Mouse (Mus musculus): Measurements from ENCODE around the gene Saxo1. TPM values are rescaled to one million over a fixed set of nuclear protein-coding genes. Genes with fewer than 3 reads are reported as not detected.
A peak's percentile ranks its signal among the peaks of the same experiment; 100 is the strongest.

The Saxo1 gene
- polyA plus RNA-seq, 1 experiment from 2014 or later: not detected

DNA sequence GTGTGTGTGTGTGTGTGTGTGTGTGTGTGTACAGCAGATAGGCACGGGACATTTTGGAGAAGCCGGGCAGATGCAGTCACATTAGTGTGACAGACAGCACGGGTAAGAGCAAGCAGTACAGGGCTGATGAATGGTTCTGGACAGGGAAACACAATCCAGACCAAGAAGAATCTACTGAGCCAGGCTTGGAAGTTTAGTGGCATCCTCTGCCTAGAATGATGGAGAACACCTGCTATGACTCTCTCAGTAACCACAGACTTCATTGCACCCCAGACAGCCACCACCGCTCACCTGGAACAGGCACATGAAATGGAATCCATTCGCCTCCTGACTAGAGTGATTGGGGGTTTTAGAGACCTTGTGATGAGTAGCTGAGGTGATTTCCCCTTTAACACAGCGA is 38.2 kb downstream of the Saxo1 start:
- H3K27me3 ChIP-seq (ENCODE audit: poor library complexity, severe bottlenecking): no peaks in the 10 kb centered on the region
- no peaks in the 10 kb centered on the region for H3K9me3 ChIP-seq
- H3K36me3 ChIP-seq (replicated peaks): no peaks in the 10 kb centered on the region
- H3K27ac ChIP-seq: no peak overlapping the region
- 94% methylated on average over 6 of the region's 6 CpGs for WGBS
- DNase-seq (ENCODE audit: extremely low spot score, low spot score): no peak
- H3K4me3 ChIP-seq: no peak overlapping the region
- H3K4me1 ChIP-seq: no peaks in the 10 kb centered on the region

GRCm38 (mm10) chr4:86504656-86505055 is 53.5 kb downstream of the Saxo1 start:
- WGBS: 92% methylated on average over 6 of the region's 6 CpGs

GRCm38 (mm10) chr4:86499561-86499960 is 58.6 kb downstream of the Saxo1 start:
- WGBS: 94% methylated on average over 1 of the region's 1 CpGs

More at GRCm38 (mm10) chr4:86504656-86505055, 53.5 kb downstream of the Saxo1 start:
- H3K27me3 ChIP-seq (ENCODE audit: poor library complexity, severe bottlenecking): no peaks in the 10 kb centered on the region
- DNase-seq (ENCODE audit: extremely low spot score, low spot score): no peak
- no peak overlapping the region for H3K4me3 ChIP-seq
- no peaks in the 10 kb centered on the region for H3K36me3 ChIP-seq (replicated peaks)
- no peaks in the 10 kb centered on the region for H3K4me1 ChIP-seq
- no peaks in the 10 kb centered on the region for H3K9me3 ChIP-seq
- H3K27ac ChIP-seq: no peak overlapping the region

GRCm38 (mm10) chr4:86498754-86499153 is 59.4 kb downstream of the Saxo1 start:
- no peaks in the 10 kb centered on the region for H3K4me1 ChIP-seq
- H3K27me3 ChIP-seq (ENCODE audit: poor library complexity, severe bottlenecking): no peaks in the 10 kb centered on the region
- WGBS: 84% methylated on average over 5 of the region's 5 CpGs
- no peaks in the 10 kb centered on the region for H3K9me3 ChIP-seq
- H3K27ac ChIP-seq: no peak overlapping the region
- DNase-seq (ENCODE audit: extremely low spot score, low spot score): no peak
- no peak overlapping the region for H3K4me3 ChIP-seq
- no peaks in the 10 kb centered on the region for H3K36me3 ChIP-seq (replicated peaks)

More at GRCm38 (mm10) chr4:86499561-86499960, 58.6 kb downstream of the Saxo1 start:
- Histone ChIP-seq H3K27ac (no peak overlapping the region), H3K9me3 (no peaks in the 10 kb centered on the region), H3K27me3 (ENCODE audit: poor library complexity, severe bottlenecking) (no peaks in the 10 kb centered on the region), H3K36me3 (replicated peaks) (no peaks in the 10 kb centered on the region), H3K4me3 (no peak overlapping the region), H3K4me1 (no peaks in the 10 kb centered on the region)
- DNase-seq (ENCODE audit: extremely low spot score, low spot score): no peak

DNA sequence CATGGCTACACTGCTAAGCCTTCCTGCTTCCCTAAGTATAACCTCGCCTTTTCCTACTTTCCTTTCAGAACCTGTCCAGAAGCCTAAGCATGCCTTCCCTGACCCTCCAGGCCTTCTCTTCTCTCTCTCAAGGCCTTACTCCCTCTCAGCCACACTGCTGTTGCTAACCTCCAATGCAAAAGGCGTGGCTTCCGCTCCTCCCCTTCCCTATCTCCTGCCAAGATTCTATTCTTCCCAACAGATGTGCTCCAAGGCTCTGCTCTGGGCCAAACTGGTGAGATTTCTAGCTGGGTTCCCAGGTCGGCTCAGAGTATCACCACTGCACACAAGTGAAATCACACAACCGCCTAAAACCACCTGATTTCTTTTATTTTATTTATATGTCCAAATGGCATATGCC is 69.0 kb downstream of the Saxo1 start:
- Histone ChIP-seq H3K27me3 (ENCODE audit: poor library complexity, severe bottlenecking) (no peaks in the 10 kb centered on the region), H3K27ac (no peak overlapping the region), H3K36me3 (replicated peaks) (no peaks in the 10 kb centered on the region), H3K4me1 (no peaks in the 10 kb centered on the region), H3K9me3 (no peaks in the 10 kb centered on the region), H3K4me3 (no peak overlapping the region)
- 81% methylated on average over 5 of the region's 5 CpGs for WGBS
- no peak for DNase-seq (ENCODE audit: extremely low spot score, low spot score)

GRCm38 (mm10) chr4:86486901-86487300 is 71.2 kb downstream of the Saxo1 start:
- no peaks in the 10 kb centered on the region for H3K27me3 ChIP-seq (ENCODE audit: poor library complexity, severe bottlenecking)
- H3K9me3 ChIP-seq: no peaks in the 10 kb centered on the region
- H3K36me3 ChIP-seq (replicated peaks): no peaks in the 10 kb centered on the region
- H3K27ac ChIP-seq: no peak overlapping the region
- no peak overlapping the region for H3K4me3 ChIP-seq
- no peaks in the 10 kb centered on the region for H3K4me1 ChIP-seq
- no peak for DNase-seq (ENCODE audit: extremely low spot score, low spot score)
- WGBS: 88% methylated on average over 2 of the region's 2 CpGs

- DNase-seq (ENCODE audit: extremely low spot score, low spot score): no peak
- H3K27me3 ChIP-seq (ENCODE audit: poor library complexity, severe bottlenecking): no peaks in the 10 kb centered on the region
- H3K36me3 ChIP-seq (replicated peaks): no peaks in the 10 kb centered on the region
- 94% methylated on average over 4 of the region's 4 CpGs for WGBS
- H3K9me3 ChIP-seq: no peaks in the 10 kb centered on the region
- H3K27ac ChIP-seq: no peak overlapping the region
- H3K4me3 ChIP-seq: no peak overlapping the region
- H3K4me1 ChIP-seq: no peaks in the 10 kb centered on the region
Measured at GRCm38 (mm10) chr4:86486491-86486890, 71.6 kb downstream of the Saxo1 start.

GRCm38 (mm10) chr4:86485052-86485451 is 73.1 kb downstream of the Saxo1 start:
- H3K27me3 ChIP-seq (ENCODE audit: poor library complexity, severe bottlenecking): no peaks in the 10 kb centered on the region
- 74% methylated on average over 6 of the region's 6 CpGs for WGBS
- DNase-seq (ENCODE audit: extremely low spot score, low spot score): peak; percentile 8

DNA sequence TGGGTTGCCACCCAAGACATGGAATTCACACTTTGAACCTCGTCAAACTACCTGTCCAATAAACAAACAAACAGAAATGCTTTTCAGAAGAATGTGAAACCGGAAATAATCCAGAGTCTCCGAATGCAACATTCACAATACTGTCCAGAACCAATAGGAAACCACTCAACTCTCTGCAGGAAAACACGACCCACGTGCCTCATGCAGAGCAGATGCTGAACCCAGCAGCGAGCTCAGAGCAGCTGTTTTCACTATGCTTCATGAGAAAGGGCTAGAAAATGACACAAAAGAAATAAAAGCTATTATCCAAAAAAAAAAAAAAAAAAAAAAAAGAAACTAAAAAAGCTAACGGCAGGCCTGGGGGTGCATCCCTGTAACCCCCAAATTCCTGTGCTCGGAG is 74.4 kb downstream of the Saxo1 start:
- H3K4me3 ChIP-seq: no peak overlapping the region

More at GRCm38 (mm10) chr4:86485052-86485451, 73.1 kb downstream of the Saxo1 start:
- no peaks in the 10 kb centered on the region for H3K9me3 ChIP-seq
- no peak overlapping the region for H3K27ac ChIP-seq
- no peaks in the 10 kb centered on the region for H3K36me3 ChIP-seq (replicated peaks)
- H3K4me1 ChIP-seq: no peaks in the 10 kb centered on the region
- no peak overlapping the region for H3K4me3 ChIP-seq

GRCm38 (mm10) chr4:86483013-86483615 is 75.0 kb downstream of the Saxo1 start:
- peak; percentile 11 for DNase-seq (ENCODE audit: extremely low spot score, low spot score)
- Histone ChIP-seq H3K36me3 (replicated peaks) (no peaks in the 10 kb centered on the region), H3K9me3 (no peaks in the 10 kb centered on the region), H3K4me1 (no peaks in the 10 kb centered on the region), H3K27me3 (ENCODE audit: poor library complexity, severe bottlenecking) (no peaks in the 10 kb centered on the region), H3K27ac (no peak overlapping the region), H3K4me3 (no peak overlapping the region)
- WGBS: 91% methylated on average over 6 of the region's 6 CpGs

More for the DNA sequence above, 74.4 kb downstream of the Saxo1 start:
- no peak for DNase-seq (ENCODE audit: extremely low spot score, low spot score)
- Histone ChIP-seq H3K36me3 (replicated peaks) (no peaks in the 10 kb centered on the region), H3K9me3 (no peaks in the 10 kb centered on the region), H3K4me1 (no peaks in the 10 kb centered on the region), H3K27ac (no peak overlapping the region), H3K27me3 (ENCODE audit: poor library complexity, severe bottlenecking) (no peaks in the 10 kb centered on the region)
- 82% methylated on average over 8 of the region's 8 CpGs for WGBS

- 85% methylated on average over 3 of the region's 3 CpGs for WGBS
Measured at GRCm38 (mm10) chr4:86480891-86481290, 77.2 kb downstream of the Saxo1 start.

GRCm38 (mm10) chr4:86464808-86465207 is 93.3 kb downstream of the Saxo1 start:
- H3K9me3 ChIP-seq: no peaks in the 10 kb centered on the region
- H3K36me3 ChIP-seq (replicated peaks): no peaks in the 10 kb centered on the region
- no peaks in the 10 kb centered on the region for H3K27me3 ChIP-seq (ENCODE audit: poor library complexity, severe bottlenecking)
- H3K4me1 ChIP-seq: peaks cover 6% of the 10 kb centered on the region
- DNase-seq (ENCODE audit: extremely low spot score, low spot score): no peak
- no peak overlapping the region for H3K27ac ChIP-seq
- H3K4me3 ChIP-seq: no peak overlapping the region
- 71% methylated on average over 5 of the region's 5 CpGs for WGBS

More at GRCm38 (mm10) chr4:86480891-86481290, 77.2 kb downstream of the Saxo1 start:
- H3K36me3 ChIP-seq (replicated peaks): no peaks in the 10 kb centered on the region
- H3K27me3 ChIP-seq (ENCODE audit: poor library complexity, severe bottlenecking): no peaks in the 10 kb centered on the region
- no peak overlapping the region for H3K4me3 ChIP-seq
- peak; percentile 12 for DNase-seq (ENCODE audit: extremely low spot score, low spot score)
- H3K4me1 ChIP-seq: no peaks in the 10 kb centered on the region
- no peaks in the 10 kb centered on the region for H3K9me3 ChIP-seq
- H3K27ac ChIP-seq: no peak overlapping the region

DNA sequence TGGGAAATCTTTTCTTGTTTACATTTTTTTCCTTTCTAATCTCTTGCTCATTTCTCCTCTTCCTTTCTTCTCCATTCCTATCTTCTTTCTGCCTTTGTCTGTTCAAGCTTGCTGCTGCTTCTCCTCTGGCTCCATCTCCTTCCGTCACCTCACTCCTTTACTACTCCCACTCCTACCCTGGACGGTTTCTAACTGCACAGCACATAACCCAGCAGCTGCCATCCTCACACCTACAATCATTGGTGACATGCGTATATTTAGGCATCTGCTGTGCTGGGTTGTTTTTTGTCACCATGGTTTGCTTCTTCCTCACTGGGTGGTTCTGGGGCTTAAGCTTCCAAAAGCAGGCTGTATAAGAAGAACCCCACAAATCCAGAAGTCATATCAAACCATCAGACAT is 107.7 kb downstream of the Saxo1 start:
- Histone ChIP-seq H3K27me3 (ENCODE audit: poor library complexity, severe bottlenecking) (no peaks in the 10 kb centered on the region), H3K4me1 (no peaks in the 10 kb centered on the region), H3K27ac (no peak overlapping the region), H3K4me3 (no peak overlapping the region), H3K9me3 (no peaks in the 10 kb centered on the region), H3K36me3 (replicated peaks) (no peaks in the 10 kb centered on the region)
- DNase-seq (ENCODE audit: extremely low spot score, low spot score): no peak
- 87% methylated on average over 3 of the region's 3 CpGs for WGBS

DNA sequence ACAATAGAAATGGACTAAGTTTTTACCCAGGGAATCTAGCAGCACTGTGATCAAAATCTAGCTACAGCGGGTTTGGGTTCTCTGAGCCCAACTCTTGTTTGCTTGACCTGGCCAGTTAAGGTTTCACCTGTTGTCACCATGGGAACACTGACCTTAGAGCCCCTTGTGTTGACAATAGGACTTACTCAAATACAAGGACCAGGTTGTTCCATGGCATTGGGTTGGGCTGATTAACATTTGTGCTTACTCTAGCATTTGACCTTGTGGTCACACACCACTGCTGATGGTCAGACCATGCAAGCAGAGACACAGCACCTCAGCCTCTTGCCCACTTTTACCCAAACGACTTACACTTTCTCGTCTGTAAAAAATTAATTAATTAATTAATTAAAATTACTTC is 121.8 kb downstream of the Saxo1 start:
- H3K4me3 ChIP-seq: no peak overlapping the region
- DNase-seq (ENCODE audit: extremely low spot score, low spot score): no peak
- no peak overlapping the region for H3K27ac ChIP-seq
- WGBS: 88% methylated on average over 3 of the region's 3 CpGs
- no peaks in the 10 kb centered on the region for H3K27me3 ChIP-seq (ENCODE audit: poor library complexity, severe bottlenecking)
- no peaks in the 10 kb centered on the region for H3K4me1 ChIP-seq
- H3K36me3 ChIP-seq (replicated peaks): no peaks in the 10 kb centered on the region
- no peaks in the 10 kb centered on the region for H3K9me3 ChIP-seq

All from forebrain, embryonic 10.5 days (tissue).